Mouse (Mus musculus): ENCODE data around the gene Pde11a.

Pde11a gene

DNA sequence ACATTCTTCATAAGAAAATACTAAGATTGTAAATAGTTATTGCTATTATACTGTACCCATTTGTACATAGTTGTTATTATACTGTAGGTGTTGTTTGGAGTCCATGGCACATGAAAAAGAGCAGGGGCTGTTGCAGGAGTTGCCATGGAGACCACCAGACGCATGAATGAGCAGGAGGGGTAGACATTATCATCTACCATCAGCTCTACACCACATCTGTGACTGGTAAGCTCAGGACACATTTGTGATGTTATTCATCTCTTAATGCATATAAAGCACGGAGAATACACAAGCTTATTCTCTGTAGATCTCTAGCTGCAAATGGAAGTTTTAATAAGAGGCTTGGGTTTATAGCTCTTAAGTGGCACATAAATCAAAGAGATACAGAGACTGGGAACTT, 179.6 kb downstream of the Pde11a start:
- no peak for DNase-seq (ENCODE audit: low spot score)

DNA sequence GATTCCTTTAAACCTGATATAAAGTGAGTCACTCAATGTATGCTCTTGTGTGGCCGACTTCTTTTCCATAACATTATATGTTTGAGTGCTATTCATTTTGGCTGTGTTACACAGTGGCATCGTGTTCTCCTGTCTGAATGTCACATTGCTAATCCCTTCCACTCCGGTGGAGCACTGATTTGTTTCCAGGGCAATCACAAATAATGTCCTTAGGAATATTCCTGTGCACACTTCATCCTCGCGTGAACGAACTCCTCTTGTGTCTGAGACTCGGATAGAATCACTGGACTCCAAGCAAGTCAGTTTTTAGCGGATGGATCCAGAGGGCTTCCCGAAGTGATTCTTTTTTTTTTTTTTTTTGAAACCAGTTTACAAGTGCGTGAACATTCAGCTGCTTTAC, 197.4 kb downstream of the Pde11a start:
- DNase-seq (ENCODE audit: low spot score): peak; percentile 51

GRCm38 (mm10) chr2:76132983-76133382, 205.6 kb downstream of the Pde11a start:
- no peak for DNase-seq (ENCODE audit: low spot score)

- DNase-seq (ENCODE audit: low spot score): peak; percentile 22
Observed at GRCm38 (mm10) chr2:76129933-76130627, 208.5 kb downstream of the Pde11a start.

GRCm38 (mm10) chr2:76129058-76129437, 209.5 kb downstream of the Pde11a start:
- DNase-seq (ENCODE audit: low spot score): no peak

GRCm38 (mm10) chr2:76128105-76129057, 210.2 kb downstream of the Pde11a start:
- DNase-seq (ENCODE audit: low spot score): peak; percentile 68

- no peak for DNase-seq (ENCODE audit: low spot score)
Observed at GRCm38 (mm10) chr2:76126651-76127050, 211.9 kb downstream of the Pde11a start.

GRCm38 (mm10) chr2:76124821-76125220, 213.8 kb downstream of the Pde11a start:
- no peak for DNase-seq (ENCODE audit: low spot score)

GRCm38 (mm10) chr2:76122167-76122566, 216.4 kb downstream of the Pde11a start:
- no peak for DNase-seq (ENCODE audit: low spot score)

DNA sequence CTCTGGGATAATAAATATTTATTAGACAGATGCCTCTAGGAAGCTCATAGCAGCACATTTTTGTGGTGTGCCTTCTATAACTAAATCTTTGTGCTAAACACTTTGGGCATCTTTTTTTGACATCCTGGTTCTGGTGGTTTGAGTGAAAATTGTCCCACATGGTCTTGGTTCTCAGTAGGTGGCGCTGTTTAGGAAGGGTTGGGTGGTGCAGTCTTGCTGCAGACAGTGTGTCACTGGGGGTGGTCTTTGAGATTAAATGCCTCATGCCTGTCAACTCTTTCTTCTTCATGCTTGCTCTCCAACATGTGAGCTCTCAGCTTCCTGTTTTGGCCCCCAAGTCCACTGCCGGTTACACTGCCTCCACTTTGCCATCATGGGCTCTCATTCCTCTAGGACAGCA, 218.7 kb downstream of the Pde11a start:
- no peak for DNase-seq (ENCODE audit: low spot score)

GRCm38 (mm10) chr2:76118491-76118890, 220.1 kb downstream of the Pde11a start:
- DNase-seq (ENCODE audit: low spot score): no peak

GRCm38 (mm10) chr2:76117219-76117618, 221.4 kb downstream of the Pde11a start:
- DNase-seq (ENCODE audit: low spot score): no peak

GRCm38 (mm10) chr2:76115696-76116095, 222.9 kb downstream of the Pde11a start:
- DNase-seq (ENCODE audit: low spot score): peak; percentile 85

- peak; percentile 72 for DNase-seq (ENCODE audit: low spot score)
Observed at GRCm38 (mm10) chr2:76114734-76115133, 223.8 kb downstream of the Pde11a start.

DNA sequence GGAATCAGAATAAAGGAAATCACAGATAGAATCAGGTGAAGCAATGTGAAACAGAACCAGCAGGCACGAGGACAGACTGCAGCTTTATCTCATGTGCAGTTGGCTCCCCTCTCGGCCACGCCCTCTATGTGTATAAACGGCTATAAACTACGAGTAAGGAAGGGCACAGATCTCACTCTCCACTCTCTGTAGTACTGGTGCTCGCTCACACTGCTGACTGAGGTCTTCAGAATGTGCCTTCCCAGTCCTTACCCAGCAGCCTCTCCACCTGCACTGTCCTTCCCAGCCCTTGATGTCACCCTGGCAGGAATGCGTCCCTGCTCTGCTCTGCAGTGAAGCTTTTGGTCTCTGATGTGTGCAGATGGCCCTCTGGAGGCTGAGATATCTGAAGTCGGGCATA, 228.9 kb downstream of the Pde11a start:
- no peak for DNase-seq (ENCODE audit: low spot score)

DNA sequence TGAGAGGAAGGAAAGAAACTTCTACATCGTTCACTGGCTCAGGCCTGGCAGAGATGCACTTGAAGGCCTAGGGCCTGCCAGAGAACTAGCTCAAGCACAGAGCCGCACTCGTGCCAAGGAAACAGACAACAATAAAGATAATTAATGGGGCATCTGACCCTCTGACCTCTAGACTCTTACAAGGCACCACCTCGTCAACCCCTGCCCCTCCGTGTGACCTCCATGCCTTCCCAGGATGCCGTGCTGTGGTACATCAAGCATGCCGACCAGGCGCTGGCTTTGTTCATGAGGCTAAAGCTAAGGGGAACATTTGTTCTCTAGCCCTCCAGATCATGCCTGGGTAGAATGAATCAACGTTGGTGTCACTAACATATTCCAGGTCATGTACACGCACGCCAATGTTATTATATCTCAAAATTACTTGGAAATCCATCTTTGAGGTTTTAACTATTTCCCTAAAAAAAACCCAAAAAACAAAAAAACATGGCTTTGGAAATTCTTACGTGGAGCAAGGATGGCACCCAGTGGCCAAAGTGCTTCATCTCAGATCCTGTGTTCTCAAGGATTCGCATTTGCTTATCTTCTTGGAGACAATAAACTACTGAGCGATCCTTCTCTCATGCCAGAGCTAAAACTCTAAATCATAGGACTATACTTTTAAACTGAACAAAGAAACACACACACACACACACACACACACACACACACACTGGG, 236.5 kb downstream of the Pde11a start:
- DNase-seq (ENCODE audit: low spot score): peak; percentile 34

DNA sequence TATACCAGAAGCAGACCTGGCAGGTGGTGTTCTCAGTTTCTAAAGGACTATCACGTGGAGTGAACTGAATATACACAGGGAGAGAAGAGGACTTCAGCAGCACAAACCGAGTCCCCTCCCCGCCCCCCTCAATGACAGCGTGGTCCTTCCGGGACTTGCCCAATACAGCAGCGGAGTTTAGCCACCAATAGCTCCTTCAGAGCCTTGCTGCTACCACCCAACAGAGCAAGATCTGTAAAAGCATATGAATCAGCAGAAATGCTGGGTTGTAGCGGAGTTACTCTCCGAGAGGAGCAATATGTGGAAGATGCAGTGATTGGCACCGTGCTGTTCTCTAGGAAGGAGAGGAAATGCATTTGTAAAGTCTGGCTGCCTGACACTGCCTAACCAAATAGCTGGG, 238.0 kb downstream of the Pde11a start:
- no peak for DNase-seq (ENCODE audit: low spot score)

DNA sequence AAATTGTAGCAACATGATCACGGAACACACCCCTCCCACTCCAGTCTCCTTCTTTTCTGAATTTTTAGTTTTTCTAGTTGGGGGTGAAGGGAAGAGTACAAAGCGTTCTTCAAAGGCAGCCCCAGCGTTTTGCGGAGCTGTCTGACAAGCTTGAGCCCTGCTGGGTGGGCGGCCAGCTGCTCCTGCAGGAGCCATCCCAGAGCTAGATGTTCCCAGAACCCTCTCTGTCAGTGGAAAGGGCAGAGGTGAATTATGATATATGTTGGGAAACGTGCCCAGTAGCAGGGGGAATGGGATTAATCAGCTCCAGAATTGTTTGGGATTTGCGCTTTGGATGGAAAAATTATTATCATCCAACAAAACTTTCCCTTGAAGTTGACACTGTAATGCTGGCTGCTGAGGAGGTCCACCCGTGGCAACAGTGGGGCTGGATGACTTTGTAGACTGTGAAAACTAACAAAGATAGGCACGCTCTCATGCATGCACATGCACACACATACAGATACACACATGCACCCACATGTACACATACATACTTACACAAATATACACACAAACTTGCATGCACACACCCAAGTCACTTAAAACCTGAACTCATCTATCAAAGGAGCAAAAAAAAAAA, 238.7 kb downstream of the Pde11a start:
- no peak for DNase-seq (ENCODE audit: low spot score)

DNA sequence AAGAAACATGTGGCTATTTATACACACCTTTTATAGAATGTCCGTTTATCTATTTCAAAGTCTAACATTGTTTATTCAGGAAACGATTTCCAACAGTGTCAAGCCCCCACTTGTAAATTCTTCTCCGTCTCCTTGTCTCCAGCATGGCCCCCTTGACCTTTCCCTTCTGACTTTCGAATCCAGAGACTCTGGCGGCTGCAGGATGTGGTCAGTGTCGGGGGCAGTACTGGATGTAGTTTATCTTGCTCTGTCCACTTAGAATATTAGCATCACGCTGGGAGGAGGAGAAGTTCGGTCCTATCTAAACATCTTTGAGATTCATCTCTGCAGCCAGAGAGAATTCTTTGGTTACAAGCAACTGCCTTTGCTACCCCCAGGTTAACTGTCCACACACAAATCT, 240.2 kb downstream of the Pde11a start:
- no peak for DNase-seq (ENCODE audit: low spot score)

GRCm38 (mm10) chr2:76097847-76098246, 240.7 kb downstream of the Pde11a start:
- DNase-seq (ENCODE audit: low spot score): no peak

DNA sequence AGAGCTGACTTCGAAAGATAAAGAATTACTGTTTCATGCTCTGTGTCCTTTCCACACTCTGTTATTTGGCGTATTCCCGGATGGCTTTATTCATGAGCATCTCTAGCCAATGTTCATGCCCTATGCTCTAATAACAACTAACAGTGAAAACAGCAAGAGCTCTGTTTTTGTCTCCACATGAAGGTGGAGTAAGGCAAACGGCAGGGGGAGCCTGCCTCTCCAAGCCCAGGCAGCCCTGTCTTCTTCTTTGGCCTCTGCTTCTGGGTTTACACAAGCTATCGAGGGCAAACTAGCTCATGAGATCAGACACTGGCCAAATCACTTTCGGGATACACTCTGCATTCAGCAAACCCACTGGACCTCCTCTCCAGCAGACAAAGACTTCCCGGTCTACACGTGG, 241.3 kb downstream of the Pde11a start:
- no peak for DNase-seq (ENCODE audit: low spot score)

DNA sequence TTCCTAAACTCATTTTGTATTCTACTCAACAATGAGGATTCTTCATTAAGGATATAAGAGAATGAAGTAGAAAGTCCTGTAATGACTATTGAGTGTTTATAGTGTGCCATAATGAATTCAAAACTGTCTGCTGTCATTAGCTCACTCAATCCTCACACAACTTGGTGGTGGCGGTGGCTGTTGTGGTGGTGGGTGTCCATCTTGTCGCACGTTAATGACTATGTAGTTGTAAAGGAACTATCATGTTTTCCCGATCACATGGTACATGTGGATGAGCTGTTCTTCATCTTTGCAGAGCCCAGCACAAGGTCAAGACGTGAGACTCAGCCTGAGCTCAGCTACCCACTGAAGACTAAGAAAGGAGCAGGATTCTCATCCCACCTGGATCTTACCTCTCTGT, 242.7 kb downstream of the Pde11a start:
- no peak for DNase-seq (ENCODE audit: low spot score)

Data from retina, embryonic 14.5 days (tissue).